Mouse (Mus musculus) heart, adult 18-20 months (tissue): ENCODE measurements around the gene Stoml2. TPM values are rescaled to one million over a fixed set of nuclear protein-coding genes. Genes with fewer than 3 reads are reported as not detected.
"Not testable (repeated sequence)": the region's sequence is repeated elsewhere in the genome, so short reads cannot be mapped to it uniquely, and the experiment has no call there.

Experiments
- DNase-seq, 2 experiments: peaks; one replicate each; pipeline ENCODE4 v3.0.0; 2021 to 2022; ENCODE audit warnings: mixed read lengths in 1 of 2
- total RNA-seq, 2 experiments: library from RNA; stranded (reverse); gene quantifications; 2 replicates each; pipeline ENCODE4 v1.2.3; 2021

The Stoml2 gene
- total RNA-seq, 2 experiments from 2014 or later: 107 to 113 TPM

GRCm38 (mm10) chr4:43004951-43005350 is 26.6 kb downstream of the Stoml2 start:
- DNase-seq: no peak

DNA sequence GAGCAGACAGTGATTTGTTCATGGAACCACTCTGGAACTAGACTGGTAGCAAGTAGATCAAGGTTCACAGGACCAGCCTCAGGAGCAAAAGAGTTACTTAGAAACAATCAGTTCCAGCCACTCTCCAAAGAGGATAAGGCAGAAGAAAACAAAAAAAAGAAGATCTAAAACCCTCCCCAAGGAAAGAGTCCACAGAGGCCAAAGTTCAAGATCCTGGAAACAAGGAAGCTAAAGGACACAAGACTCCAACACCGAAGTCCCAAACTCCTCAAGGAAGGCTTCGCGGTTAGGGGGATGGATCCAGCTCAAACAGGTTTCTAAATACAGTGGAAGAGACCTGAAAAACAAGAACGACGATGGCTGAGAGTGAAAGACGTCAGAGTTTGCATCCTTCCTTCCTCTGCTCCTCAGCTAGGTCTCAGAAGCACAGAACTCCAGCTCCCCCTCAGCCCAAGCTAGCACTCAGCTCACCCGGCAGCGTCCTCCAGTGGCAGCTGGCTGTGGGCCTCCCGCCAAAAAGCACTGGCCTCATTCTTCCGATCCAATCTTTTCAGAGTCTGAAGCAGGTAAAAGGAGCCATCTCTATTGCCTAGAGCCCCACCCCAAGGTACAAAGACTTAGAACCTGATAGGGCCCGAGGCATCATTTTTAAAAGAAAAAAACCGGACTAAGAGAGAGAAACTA is 28.6 kb downstream of the Stoml2 start:
- DNase-seq: no peak

- no peak for DNase-seq
Measured at GRCm38 (mm10) chr4:43001272-43001671, 30.2 kb downstream of the Stoml2 start.

DNA sequence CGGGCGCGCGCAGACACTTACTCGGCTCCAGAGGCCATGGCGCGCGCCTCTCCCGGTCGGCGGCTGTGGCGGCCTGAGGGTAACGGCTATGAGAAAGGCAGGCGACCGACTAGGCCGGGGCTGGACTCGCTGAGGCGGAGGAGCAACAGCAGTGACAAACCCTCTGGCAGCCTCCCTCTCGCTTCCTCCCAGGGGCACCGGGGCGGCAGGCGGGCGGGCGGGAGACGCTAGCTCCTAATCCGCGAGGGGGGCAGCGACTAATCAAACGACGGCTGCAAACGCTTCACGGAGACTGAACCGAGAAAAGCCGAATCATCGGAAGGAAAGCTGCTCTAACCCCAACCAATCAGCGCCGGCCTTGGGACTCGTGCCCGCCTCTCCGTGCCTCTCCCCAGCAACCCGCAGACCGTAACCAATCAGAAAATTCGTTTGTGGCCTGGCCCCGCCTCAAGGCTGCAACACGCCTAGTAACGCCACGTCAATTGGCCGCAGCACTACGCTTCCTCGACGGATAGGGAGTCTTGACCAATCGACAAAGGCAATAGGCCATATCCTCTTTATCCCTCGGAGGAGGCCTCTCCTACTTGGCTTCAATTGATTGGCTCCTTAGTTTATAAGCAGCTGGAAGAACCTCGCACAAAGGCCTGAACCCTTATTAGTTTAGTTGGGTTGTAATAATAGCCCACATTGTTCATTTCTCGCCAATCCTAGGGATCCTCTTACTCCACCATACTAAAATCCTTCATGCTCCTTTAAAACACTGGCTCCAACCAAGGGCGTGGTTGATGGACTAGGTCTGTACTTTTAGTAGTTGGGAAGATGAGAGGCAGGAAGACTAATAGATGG is 31.1 kb downstream of the Stoml2 start, which contains the start of gene Vcp:
TSS of gene Vcp (minus strand) at position 367 of the 846 bp plus-strand sequence.
- DNase-seq: peak; percentile 99

- peak; percentile 81 to 83 for DNase-seq
Measured at GRCm38 (mm10) chr4:42999451-43000140, 31.9 kb downstream of the Stoml2 start.

GRCm38 (mm10) chr4:42998022-42998421 is 33.5 kb downstream of the Stoml2 start:
- peak in 1 of 2 experiments; percentile 26 for DNase-seq

DNA sequence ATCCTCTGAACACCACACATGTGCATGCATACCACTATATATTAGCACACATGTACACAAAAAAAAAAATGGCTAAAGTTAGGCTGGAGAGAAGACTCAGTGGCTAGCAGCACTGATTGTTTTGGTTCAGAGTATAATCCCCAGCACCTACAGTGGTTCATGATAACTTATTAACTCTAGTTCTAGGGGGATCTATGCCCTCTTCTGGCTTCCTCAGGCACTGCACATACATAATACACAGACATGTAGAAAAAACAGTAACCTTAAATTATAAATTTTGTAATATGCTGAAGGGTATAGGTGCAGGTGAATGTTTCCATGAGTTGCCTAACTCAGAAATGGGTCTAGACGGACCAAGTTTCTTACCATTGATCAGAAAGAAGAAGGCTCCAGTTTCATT is 43.2 kb downstream of the Stoml2 start:
- no peak for DNase-seq

- DNase-seq: not testable (repeated sequence)
Measured at GRCm38 (mm10) chr4:42980467-42980866, 51.0 kb downstream of the Stoml2 start.

DNA sequence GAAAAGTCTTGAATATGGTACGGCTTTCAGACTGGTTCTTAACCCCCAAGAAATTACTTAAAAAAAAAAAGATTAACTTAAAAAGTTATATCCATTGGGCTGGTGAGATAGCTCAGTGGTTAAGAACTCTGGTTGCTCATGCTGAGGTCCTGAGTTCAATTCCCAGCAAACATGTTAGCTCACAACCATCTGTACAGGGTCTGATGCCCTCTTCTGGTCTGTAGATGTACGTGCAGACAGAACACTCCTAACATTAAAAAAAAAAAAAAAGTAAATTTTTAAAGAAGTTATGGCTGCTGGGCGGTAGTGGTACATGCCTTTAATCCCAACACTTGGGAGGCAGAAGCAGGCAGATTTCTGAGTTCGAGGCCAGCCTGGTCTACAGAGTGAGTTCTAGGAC is 53.4 kb downstream of the Stoml2 start:
- DNase-seq: no peak

Other genes with a start within 250 kb of the Stoml2 start
- not detected for gene Fam205a1, start 177.8 kb downstream of the Stoml2 start, total RNA-seq
- not detected for gene Gm12394, start 174.9 kb downstream of the Stoml2 start, total RNA-seq
- 10 to 100 TPM; 12.2 to 12.9 TPM for gene Fam205c, start 157.5 kb downstream of the Stoml2 start, total RNA-seq
- 1 to 10 TPM; 6.5 to 7.7 TPM for gene Phf24, start 115.0 kb downstream of the Stoml2 start, total RNA-seq
- 100 to 1,000 TPM in 1 of 2 experiments, 10 to 100 TPM in 1; 95.5 to 101 TPM for gene Dnajb5, start 81.9 kb downstream of the Stoml2 start, total RNA-seq
- not detected for gene 1700022I11Rik, start 62.1 kb downstream of the Stoml2 start, total RNA-seq
- gene Vcp, start 31.2 kb downstream of the Stoml2 start, total RNA-seq: 100 to 1,000 TPM; 272 to 273 TPM
- 1 to 10 TPM; 1.6 to 2.9 TPM for gene Fancg, start 21.2 kb downstream of the Stoml2 start, total RNA-seq
- 10 to 100 TPM; 20.5 to 24.4 TPM for gene Pigo, start 5.9 kb downstream of the Stoml2 start, total RNA-seq
- 10 to 100 TPM; 27.7 to 30.7 TPM for gene Fam214b, start 14.5 kb upstream of the Stoml2 start, total RNA-seq
- gene Unc13b, start 27.2 kb upstream of the Stoml2 start, total RNA-seq: 10 to 100 TPM in 1 of 2 experiments, 1 to 10 TPM in 1; 9.0 to 10.9 TPM
- gene Atp8b5, start 235.4 kb upstream of the Stoml2 start, total RNA-seq: under 1 TPM in 1 of 2 experiments, not detected in 1; 0.07 TPM